Mouse (Mus musculus) hindbrain, postnatal 0 days (tissue): ENCODE data around the gene Reep3. TPM values are rescaled to one million over a fixed set of nuclear protein-coding genes. Genes with fewer than 3 reads are reported as not detected.

ENCODE experiments used
- ATAC-seq: fragments of 200-750 bp; cut with Nextera tagmentation; 2 replicates; pipeline ENCODE4 v1.8.0; 2017; ENCODE audit warnings: mild to moderate bottlenecking, moderate TSS enrichment, moderate library complexity
- DNase-seq: peaks from one replicate; pipeline ENCODE4 v3.0.0-alpha.2; 2015; ENCODE audit warnings: low spot score
- H3K27ac ChIP-seq: fragments of 300-500 bp; sonication (generic); 2 replicates; pipeline ENCODE4 v1.5.1; 2014; ENCODE audit warnings: mild to moderate bottlenecking
- H3K27me3 ChIP-seq: fragments of 300-500 bp; sonication (generic); 2 replicates; pipeline ENCODE4 v1.6.1; 2014; ENCODE audit warnings: low read length, mixed read lengths; ENCODE audit not compliant: insufficient read depth
- H3K36me3 ChIP-seq: fragments of 300-500 bp; sonication (generic); 2 replicates; pipeline ENCODE4 v1.6.1; 2014; ENCODE audit warnings: low read length, mixed read lengths; ENCODE audit not compliant: insufficient read depth
- H3K4me1 ChIP-seq: fragments of 300-500 bp; sonication (generic); 2 replicates; pipeline ENCODE4 v1.6.1; 2014; ENCODE audit warnings: antibody characterized with exemption, low read length, mixed read lengths; ENCODE audit not compliant: insufficient read depth
- H3K4me2 ChIP-seq: fragments of 300-500 bp; sonication (generic); 2 replicates; pipeline ENCODE4 v1.6.1; 2014; ENCODE audit warnings: low read depth, mild to moderate bottlenecking, low read length, moderate library complexity, mixed read lengths
- H3K4me3 ChIP-seq: fragments of 300-500 bp; sonication (generic); 2 replicates; pipeline ENCODE4 v1.5.1; 2014; ENCODE audit warnings: low read length
- H3K9ac ChIP-seq: fragments of 300-500 bp; sonication (generic); replicated peaks from 2 replicates; pipeline ENCODE4 v1.6.1; 2014; ENCODE audit warnings: mild to moderate bottlenecking, low read length, moderate library complexity, mixed read lengths
- H3K9me3 ChIP-seq: fragments of 300-500 bp; sonication (generic); 2 replicates; pipeline ENCODE4 v1.6.1; 2016; ENCODE audit warnings: low read length, mixed read lengths
- CTCF ChIP-seq: IDR thresholded peaks from 2 replicates; pipeline ENCODE4 v1.5.1; 2016; ENCODE audit warnings: antibody characterized with exemption, control low read depth, low read depth
- WGBS: fragments of 180-500 bp; shearing (Covaris S2); extraction: QIAGEN DNeasy Blood & Tissue Kit; methylation state at CpG from one replicate; pipeline ENCODE4 v1.1.7; 2014; 5-methylcytosine and 5-hydroxymethylcytosine counted together
- polyA plus RNA-seq: library from polyadenylated mRNA; unstranded; fragments of >200 nt; fragmentation: Nextera tagmentation; extraction: Ambion mirVana; gene quantifications from 2 replicates; pipeline ENCODE4 v1.2.1, GENCODE M21; 2015
- total RNA-seq: library from RNA; depleted of rRNA; stranded (reverse); fragments of >200 nt; gene quantifications from 2 replicates; pipeline ENCODE4 v1.2.3, GENCODE M21; 2014

The Reep3 gene
- total and polyA plus RNA-seq, 2 experiments from 2014 or later: 33.9 to 36.2 TPM

DNA sequence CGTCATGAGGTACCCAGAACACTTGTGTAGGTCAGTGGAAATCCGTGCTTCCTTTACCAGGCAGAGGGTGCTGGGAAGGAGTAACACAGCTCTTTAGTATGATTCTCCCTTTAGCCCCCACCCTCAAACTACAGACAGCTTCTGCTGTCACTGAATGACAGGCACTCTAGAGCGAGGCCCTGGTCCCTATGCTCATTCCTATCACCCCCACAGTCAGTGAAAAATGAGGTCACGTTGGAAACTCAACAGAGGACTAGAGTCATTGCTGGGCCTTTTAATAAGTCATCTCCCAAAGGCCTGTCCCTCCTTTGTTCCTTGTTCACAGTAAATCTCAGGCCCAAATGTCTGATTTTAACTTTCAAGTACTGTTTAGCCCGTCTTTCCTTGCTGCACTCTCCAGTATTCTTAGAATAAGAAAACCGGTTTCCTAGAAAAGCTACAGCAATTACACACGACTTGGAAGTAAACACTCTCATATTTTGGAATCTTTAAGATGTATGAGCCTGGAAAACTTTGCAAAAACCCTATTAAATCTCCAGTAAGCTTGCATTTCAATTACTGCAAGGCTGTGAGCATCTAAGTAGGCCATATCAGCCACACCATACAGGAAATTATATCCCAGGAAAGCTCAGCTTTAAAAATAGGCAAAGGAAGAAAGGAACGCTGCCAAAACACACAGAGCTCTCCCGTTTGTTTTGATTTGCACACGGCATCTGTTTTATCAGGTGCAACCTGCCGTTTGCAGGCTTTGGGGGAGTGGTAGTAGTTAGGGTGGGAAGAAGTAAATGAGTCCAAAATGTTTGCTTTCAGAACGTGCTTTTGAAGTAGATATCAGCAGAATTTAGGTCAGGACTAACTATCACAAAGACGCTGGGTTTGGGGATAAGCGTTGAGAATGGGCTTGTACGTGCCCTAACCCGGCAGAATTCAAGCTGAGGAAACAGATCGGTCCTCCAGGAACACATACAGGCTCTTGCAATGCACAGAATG, 40.6 kb downstream of the Reep3 start:
- H3K4me3 ChIP-seq: no peak overlapping the region
- DNase-seq: peak; percentile 42
- no peak overlapping the region for H3K9ac ChIP-seq
- H3K9me3 ChIP-seq: no peaks in the 10 kb centered on the region
- H3K4me2 ChIP-seq: 0 out of 2 replicates have a peak overlapping the region, but pooled peaks have one; percentile 3
- H3K27me3 ChIP-seq: no peaks in the 10 kb centered on the region
- no peak for TF ChIP-seq CTCF
- 50% methylated on average over 17 of the region's 17 CpGs for WGBS
- no peaks in the 10 kb centered on the region for H3K36me3 ChIP-seq
- H3K27ac ChIP-seq: peak overlapping the region; percentile 77
- no peak for ATAC-seq
- H3K4me1 ChIP-seq: peaks cover 6% of the 10 kb centered on the region; the same call in 1 of the 2 replicates

DNA sequence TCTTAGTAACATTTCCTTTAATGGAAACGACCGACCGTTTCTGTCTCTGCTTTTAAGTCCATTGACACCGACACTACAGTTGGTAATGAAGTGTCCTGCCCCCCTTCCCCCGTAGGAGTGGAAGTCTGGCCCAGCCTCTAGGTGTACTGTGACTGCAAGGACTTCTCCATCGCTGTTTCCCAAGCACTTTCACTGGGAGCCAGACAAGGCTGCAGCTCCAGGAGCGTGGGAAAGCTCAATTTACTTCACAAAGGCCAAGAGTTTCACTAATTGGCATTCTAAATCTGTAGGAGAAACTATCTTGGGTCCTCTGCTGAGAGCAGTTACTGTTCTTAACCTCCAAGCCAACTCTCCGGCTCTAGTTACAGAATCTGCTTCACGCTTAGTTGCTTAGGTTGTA, 43.3 kb downstream of the Reep3 start:
- H3K4me3 ChIP-seq: no peak overlapping the region
- no peaks in the 10 kb centered on the region for H3K27me3 ChIP-seq
- TF ChIP-seq CTCF: no peak
- no peaks in the 10 kb centered on the region for H3K36me3 ChIP-seq
- no peaks in the 10 kb centered on the region for H3K9me3 ChIP-seq
- no peak overlapping the region for H3K9ac ChIP-seq
- peak; percentile 71 for DNase-seq
- peak; percentile 80; the same call in 1 of the 2 replicates for ATAC-seq
- 0 out of 2 replicates have a peak overlapping the region, but pooled peaks have one; percentile 5 for H3K4me2 ChIP-seq
- H3K4me1 ChIP-seq: peaks cover 4% of the 10 kb centered on the region; the same call in 1 of the 2 replicates
- 25% methylated on average over 9 of the region's 9 CpGs for WGBS
- peak overlapping the region; percentile 4; the same call in 1 of the 2 replicates for H3K27ac ChIP-seq

DNA sequence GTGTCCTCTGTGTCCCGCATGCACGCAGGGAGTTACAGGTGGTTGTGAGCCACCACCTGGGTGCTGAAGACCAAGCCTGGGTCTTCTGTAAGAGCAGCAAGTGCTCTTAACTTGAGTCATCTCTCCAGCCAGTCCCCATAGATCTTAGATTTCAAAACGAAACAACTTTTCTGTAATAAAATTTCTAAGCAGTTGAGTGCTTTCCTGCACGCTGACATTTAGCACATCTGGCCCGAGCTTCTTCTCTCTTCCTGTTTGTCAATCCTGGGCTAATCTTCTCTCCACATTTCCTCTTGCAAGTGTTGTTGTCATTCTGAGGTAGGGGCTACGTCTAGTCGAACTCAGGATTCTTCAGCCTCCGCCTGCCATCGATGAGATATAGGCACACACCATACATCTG, 44.3 kb downstream of the Reep3 start:
- Histone ChIP-seq H3K4me3 (no peak overlapping the region), H3K36me3 (no peaks in the 10 kb centered on the region), H3K4me1 (peaks cover 6% of the 10 kb centered on the region), H3K9me3 (no peaks in the 10 kb centered on the region), H3K27ac (peak overlapping the region; percentile 4; the same call in 1 of the 2 replicates), H3K9ac (no peak overlapping the region), H3K4me2 (no peak overlapping the region), H3K27me3 (no peaks in the 10 kb centered on the region)
- no peak for TF ChIP-seq CTCF
- DNase-seq: no peak
- WGBS: 76% methylated on average over 9 of the region's 9 CpGs
- ATAC-seq: no peak

DNA sequence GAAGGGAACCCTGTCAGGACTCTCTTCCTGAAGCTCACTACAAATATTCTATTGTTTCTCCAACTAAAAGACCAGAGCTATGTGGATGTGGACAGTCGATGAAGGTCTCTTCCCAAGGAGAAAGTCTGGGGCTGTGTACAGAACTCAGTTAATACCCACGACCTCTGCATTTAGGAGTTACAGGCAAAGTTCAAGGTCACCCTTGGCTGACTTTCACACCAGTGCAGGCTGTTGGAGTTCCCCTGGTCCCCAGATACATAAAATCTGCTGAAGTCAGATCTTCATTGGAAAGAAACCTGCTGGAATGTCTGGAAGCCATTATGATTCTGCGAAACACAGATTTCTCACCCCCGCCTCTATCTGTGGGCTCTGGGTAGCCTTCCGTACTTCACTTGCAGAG, 45.3 kb downstream of the Reep3 start:
- no peaks in the 10 kb centered on the region for H3K9me3 ChIP-seq
- no peaks in the 10 kb centered on the region for H3K27me3 ChIP-seq
- H3K9ac ChIP-seq: no peak overlapping the region
- H3K4me3 ChIP-seq: no peak overlapping the region
- peaks cover 6% of the 10 kb centered on the region for H3K4me1 ChIP-seq
- ATAC-seq (no peak), DNase-seq (no peak)
- H3K27ac ChIP-seq: peak overlapping the region; percentile 41; the same call in 1 of the 2 replicates
- H3K36me3 ChIP-seq: no peaks in the 10 kb centered on the region
- H3K4me2 ChIP-seq: no peak overlapping the region
- TF ChIP-seq CTCF: no peak
- WGBS: 72% methylated on average over 5 of the region's 5 CpGs

DNA sequence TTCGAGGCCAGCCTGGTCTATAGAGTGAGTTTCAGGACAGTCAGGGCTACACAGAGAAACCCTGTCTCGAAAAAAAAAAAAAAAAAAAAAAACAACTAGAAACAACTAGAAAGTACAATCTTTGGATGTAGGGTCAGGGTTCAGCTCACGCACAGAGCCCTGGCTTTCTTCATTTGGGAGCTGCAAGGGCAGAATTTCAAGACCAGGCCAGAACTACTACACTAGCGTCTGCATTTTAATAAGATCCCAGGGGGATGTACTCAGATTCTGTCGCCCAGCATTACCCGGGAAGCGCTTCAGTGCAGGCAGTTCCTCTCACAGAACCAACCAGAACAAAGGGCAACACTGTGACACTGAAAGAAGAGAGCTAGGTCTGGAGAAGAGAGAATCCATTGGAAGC, 46.0 kb downstream of the Reep3 start:
- peak overlapping the region; percentile 41 for H3K27ac ChIP-seq
- DNase-seq (no peak), ATAC-seq (no peak)
- H3K9me3 ChIP-seq: no peaks in the 10 kb centered on the region
- no peaks in the 10 kb centered on the region for H3K36me3 ChIP-seq
- H3K4me1 ChIP-seq: peaks cover 9% of the 10 kb centered on the region
- no peak overlapping the region for H3K4me3 ChIP-seq
- TF ChIP-seq CTCF: no peak
- no peak overlapping the region for H3K9ac ChIP-seq
- H3K4me2 ChIP-seq: no peak overlapping the region
- WGBS: 48% methylated on average over 6 of the region's 7 CpGs
- no peaks in the 10 kb centered on the region for H3K27me3 ChIP-seq

DNA sequence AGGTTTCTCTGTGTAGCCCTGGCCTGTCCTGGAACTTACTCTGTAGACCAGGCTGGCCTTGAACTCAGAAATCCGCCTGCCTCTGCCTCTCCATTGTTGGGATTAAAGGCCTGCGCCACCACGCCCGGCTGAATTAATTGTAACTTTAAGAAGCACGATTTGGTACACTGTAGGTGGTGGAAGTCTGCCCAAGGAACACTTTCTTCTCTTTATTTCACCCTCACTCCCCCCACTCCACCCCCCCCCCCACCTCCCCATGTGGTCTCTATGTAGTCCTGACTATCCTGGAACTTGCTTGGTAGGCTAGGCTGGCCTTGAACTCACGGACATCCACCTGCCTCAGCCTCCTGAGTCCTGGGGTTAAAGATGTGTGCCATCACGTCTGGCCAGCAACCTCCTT, 47.1 kb downstream of the Reep3 start:
- no peaks in the 10 kb centered on the region for H3K27me3 ChIP-seq
- H3K4me3 ChIP-seq: no peak overlapping the region
- TF ChIP-seq CTCF: no peak
- H3K36me3 ChIP-seq: no peaks in the 10 kb centered on the region
- H3K4me1 ChIP-seq: peaks cover 13% of the 10 kb centered on the region
- no peak overlapping the region for H3K9ac ChIP-seq
- DNase-seq (no peak), ATAC-seq (no peak)
- H3K4me2 ChIP-seq: no peak overlapping the region
- no peak overlapping the region for H3K27ac ChIP-seq
- WGBS: 87% methylated on average over 7 of the region's 7 CpGs
- H3K9me3 ChIP-seq: no peaks in the 10 kb centered on the region
